ENCODE assay signal across 9 mouse cellular contexts in the genomic region with DNA sequence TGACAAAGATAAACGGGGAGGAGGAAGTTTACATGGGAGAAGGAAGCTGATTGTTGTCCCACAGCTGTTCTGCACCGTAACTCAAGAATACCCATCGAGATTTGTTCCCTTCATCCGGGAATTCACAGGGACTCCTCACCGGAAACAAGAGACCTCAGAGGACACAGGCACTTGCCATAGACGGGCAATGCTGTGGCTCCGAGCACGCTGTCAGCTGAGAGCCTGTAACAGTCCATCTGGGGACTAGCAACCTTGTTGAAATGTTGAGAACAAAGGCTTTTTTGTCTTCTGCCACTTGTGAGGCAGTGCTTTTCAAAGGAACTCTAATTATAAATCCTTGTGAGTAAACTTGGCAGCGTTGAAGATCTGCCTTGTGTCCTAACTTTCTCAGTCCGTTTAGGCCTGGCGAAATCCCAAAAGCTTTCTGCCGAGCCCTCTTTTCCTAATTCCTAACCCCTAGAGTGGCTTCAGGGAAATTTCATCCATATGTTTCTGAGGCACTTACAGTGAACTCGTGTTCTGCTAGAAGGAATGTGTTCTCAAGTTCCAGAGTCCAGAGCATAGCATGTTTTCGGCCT. TPM values are rescaled to one million over a fixed set of nuclear protein-coding genes. Genes with fewer than 3 reads are reported as not detected.
DNase-seq lines count a peak whose midpoint lies in the region; ATAC-seq lines count a peak whose summit lies in the region.
"Had no signal": no experiment of that assay in that cellular context is flagged by ENCODE, and none has a peak within 500 bp of the region (broad histone marks: within the 10 kb centered on the region; RNA-seq: fewer than 3 reads in every experiment).

No protein-coding gene starts in this region.

- peak overlapping the region; percentile 29; the same call in 1 of the 2 replicates for H3K4me2 ChIP-seq in intestine, embryonic 14.5 days (ENCODE audit: low read length)
- H3K4me2 ChIP-seq in midbrain, embryonic 15.5 days: no peak overlapping the region

- peak; percentile 36; the same call in 1 of the 2 replicates for ATAC-seq in intestine, embryonic 14.5 days (replicated peaks; ENCODE audit: low FRiP score, low TSS enrichment, low read depth)
- ATAC-seq in midbrain, embryonic 15.5 days (replicated peaks): 0 out of 2 replicates have a peak, but pooled peaks have one; percentile 34

- 23% methylated on average over 14 of the region's 14 CpGs for WGBS in intestine, embryonic 14.5 days
- WGBS in midbrain, embryonic 15.5 days: 33% methylated on average over 14 of the region's 14 CpGs

- H3K27ac ChIP-seq in intestine, embryonic 14.5 days (ENCODE audit: low read depth): peak overlapping the region; percentile 82
- 0 out of 2 replicates have a peak overlapping the region, but pooled peaks have one; percentile 23 for H3K27ac ChIP-seq in midbrain, embryonic 15.5 days

- intact Hi-C loops in gastrocnemius, postnatal 14 days (cut with DNase I; ENCODE audit: low total_unique reads): loop anchor here (10.0 kb wide), 1 partner anchor 176 kb away; no protein-coding TSS in a partner anchor
- intact Hi-C loops in left cerebral cortex, postnatal 36 days (cut with DNase I): no loop called here

- H3K4me3 ChIP-seq in intestine, embryonic 14.5 days (ENCODE audit: low read depth, low read length): no peak overlapping the region
- no peak overlapping the region for H3K4me3 ChIP-seq in midbrain, embryonic 15.5 days
- H3K4me3 ChIP-seq: erythroblast, embryonic 14.5 days had no signal

- H3K4me1 ChIP-seq in intestine, embryonic 14.5 days (replicated peaks; ENCODE audit: control insufficient read depth, insufficient read depth, low read length): peaks cover 16% of the 10 kb centered on the region
- 0 out of 2 replicates have a peak, but pooled peaks cover 7% of the 10 kb centered on the region for H3K4me1 ChIP-seq in midbrain, embryonic 15.5 days

- no peaks in the 10 kb centered on the region for H3K9me3 ChIP-seq in intestine, embryonic 14.5 days (ENCODE audit: control insufficient read depth, low read length)
- no peaks in the 10 kb centered on the region for H3K9me3 ChIP-seq in midbrain, embryonic 15.5 days

- no peaks in the 10 kb centered on the region for H3K36me3 ChIP-seq in intestine, embryonic 14.5 days (ENCODE audit: control insufficient read depth, insufficient read depth, low read length)
- H3K36me3 ChIP-seq in midbrain, embryonic 15.5 days (replicated peaks): no peaks in the 10 kb centered on the region

- no peaks in the 10 kb centered on the region for H3K27me3 ChIP-seq in intestine, embryonic 14.5 days (replicated peaks; ENCODE audit: control insufficient read depth, insufficient read depth, low read length)
- no peaks in the 10 kb centered on the region for H3K27me3 ChIP-seq in midbrain, embryonic 15.5 days (replicated peaks)

- DNase-seq in cerebellum, adult 9-11 months: peak; percentile 13
- no peak for DNase-seq in cerebellum, adult 8-10 months
- DNase-seq in adrenal gland, postnatal 14 days: peak; percentile 39
- DNase-seq in gastrocnemius, postnatal 14 days: peak; percentile 29
- peak; percentile 75 for DNase-seq in intestine, embryonic 14.5 days (ENCODE audit: low spot score)
- DNase-seq in left cerebral cortex, postnatal 36 days (ENCODE audit: low spot score in 2 of 2): peak; percentile 14 to 22
- DNase-seq in spleen, postnatal 10 days (ENCODE audit: low spot score in 2 of 2): no peak

- no peak overlapping the region for H3K9ac ChIP-seq in intestine, embryonic 14.5 days (ENCODE audit: low read length)
- H3K9ac ChIP-seq in midbrain, embryonic 15.5 days: no peak overlapping the region

RNA-seq across cellular contexts. Expression of a gene that starts 18.3 kb away (rescaled TPM):
- total RNA-seq in adrenal gland, postnatal 14 days (2021): not detected in 2 replicates
- 1 to 10 TPM; 1.6 to 2.5 TPM for total RNA-seq in gastrocnemius, postnatal 14 days (2021)
- not detected in 2 replicates for polyA plus RNA-seq in intestine, embryonic 14.5 days (2014; fragmentation: Nextera tagmentation; extraction: Ambion mirVana)
- 1 to 10 TPM; 1.0 to 2.2 TPM for total RNA-seq in left cerebral cortex, postnatal 36 days (2021)
- 0.19 and 0.32 TPM in 2 replicates for polyA plus RNA-seq in midbrain, embryonic 15.5 days (2015; fragmentation: Nextera tagmentation; extraction: Ambion mirVana)
- polyA plus RNA-seq: erythroblast, embryonic 14.5 days had no signal

RNA-seq across cellular contexts. Expression of a gene that starts 36.5 kb away (rescaled TPM):
- total RNA-seq in adrenal gland, postnatal 14 days (2021): 26.0 and 27.3 TPM in 2 replicates
- 10 to 100 TPM; 13.9 to 15.4 TPM for total RNA-seq in gastrocnemius, postnatal 14 days (2021)
- polyA plus RNA-seq in intestine, embryonic 14.5 days (2014; fragmentation: Nextera tagmentation; extraction: Ambion mirVana): 18.2 and 21.1 TPM in 2 replicates
- 10 to 100 TPM; 49.8 to 67.5 TPM for total RNA-seq in left cerebral cortex, postnatal 36 days (2021)
- polyA plus RNA-seq in midbrain, embryonic 15.5 days (2015; fragmentation: Nextera tagmentation; extraction: Ambion mirVana): 20.2 and 24.4 TPM in 2 replicates

Comparison
In these comparisons a context has a peak if more than half of its experiments do, and no peak if none do; other contexts are left out.
1. DNase-seq: peak in cerebellum, adult 9-11 months (single experiment), adrenal gland, postnatal 14 days (single experiment), gastrocnemius, postnatal 14 days (single experiment), intestine, embryonic 14.5 days (single experiment) and left cerebral cortex, postnatal 36 days (2 of 2); none in cerebellum, adult 8-10 months (single experiment) and spleen, postnatal 10 days (0 of 2).